In genomic region chr2:158377811-158378210, GRCm38 (mm10) we compare ENCODE assay signal across 17 mouse cellular contexts. TPM values are rescaled to one million over a fixed set of nuclear protein-coding genes. Genes with fewer than 3 reads are reported as not detected.
DNase-seq lines count a peak whose midpoint lies in the region; ATAC-seq and TF ChIP-seq lines count a peak whose summit lies in the region.
"Had no signal": no experiment of that assay in that cellular context is flagged by ENCODE, and none has a peak within 500 bp of the region (broad histone marks: within the 10 kb centered on the region; RNA-seq: fewer than 3 reads in every experiment).

No protein-coding gene starts in this region.

- 74% methylated on average over 1 of the region's 1 CpGs for WGBS in cerebellum, adult 2 months
- WGBS in midbrain, postnatal 0 days: 88% methylated on average over 1 of the region's 1 CpGs

- H3K4me2 ChIP-seq in midbrain, postnatal 0 days (ENCODE audit: low read depth, low read length, poor library complexity, severe bottlenecking): peak overlapping the region; percentile 59
- H3K4me2 ChIP-seq: forebrain, embryonic 13.5 days had no signal

- H3K4me3 ChIP-seq in cerebellum, adult 2 months (replicated peaks; ENCODE audit: insufficient read depth, low read depth, low read length): peak overlapping the region; percentile 17
- H3K4me3 ChIP-seq in layer of hippocampus, adult 2 months: peak overlapping the region; percentile 75
- peak overlapping the region; percentile 66 for H3K4me3 ChIP-seq in midbrain, postnatal 0 days (ENCODE audit: low read depth, low read length)
- H3K4me3 ChIP-seq: forebrain, embryonic 13.5 days; heart, embryonic 10.5 days had no signal

- no peaks in the 10 kb centered on the region for H3K27me3 ChIP-seq in cerebellum, adult 2 months (ENCODE audit: control insufficient read depth, insufficient read depth, low read length)
- H3K27me3 ChIP-seq in midbrain, postnatal 0 days (ENCODE audit: insufficient read depth, low read length): no peaks in the 10 kb centered on the region

- no peak overlapping the region for H3K27ac ChIP-seq in cerebellum, adult 2 months (ENCODE audit: insufficient read depth, low read length)
- peak overlapping the region; percentile 91 for H3K27ac ChIP-seq in layer of hippocampus, adult 2 months
- no peak overlapping the region for H3K27ac ChIP-seq in midbrain, postnatal 0 days (ENCODE audit: low read depth, low read length)
- H3K27ac ChIP-seq: forebrain, embryonic 13.5 days; heart, embryonic 10.5 days; macrophage; stomach, postnatal 0 days had no signal

- no peak for TF ChIP-seq CTCF in cerebellum, adult 2 months (IDR thresholded peaks at IDR 0.05; ENCODE audit: borderline replicate concordance, insufficient read depth, low read depth, low read length)
- no peak for TF ChIP-seq CTCF in layer of hippocampus, adult 2 months (conservative IDR thresholded peaks at IDR 0.05)
- no peak for TF ChIP-seq CTCF in midbrain, postnatal 0 days (IDR thresholded peaks at IDR 0.05)

- H3K36me3 ChIP-seq in midbrain, postnatal 0 days (ENCODE audit: insufficient read depth, low read length): peaks cover 6% of the 10 kb centered on the region; the same call in 1 of the 2 replicates
- H3K36me3 ChIP-seq: heart, embryonic 10.5 days had no signal

- TF ChIP-seq POLR2A in cerebellum, adult 2 months (IDR thresholded peaks at IDR 0.05; ENCODE audit: borderline replicate concordance, insufficient read depth, low read length): no peak

- DNase-seq in cerebellum, adult 2 months: peak in 1 of 2 experiments; percentile 35
- peak in 1 of 2 experiments; percentile 32 for DNase-seq in layer of hippocampus, adult 2 months (ENCODE audit: low spot score in 2 of 2)
- DNase-seq in layer of hippocampus, postnatal 14 days (ENCODE audit: low spot score in 2 of 2): no peak
- peak; percentile 32 for DNase-seq in NIH3T3 (ENCODE audit: low read depth)
- DNase-seq in midbrain, postnatal 0 days (ENCODE audit: low spot score): no peak
- no peak for DNase-seq in lung, postnatal 25 days (ENCODE audit: low spot score)
- DNase-seq in T-cell, adult 2 months (ENCODE audit: low spot score): no peak
- DNase-seq: adrenal gland, postnatal 25 days; kidney, postnatal 10 days; liver, postnatal 0 days; thymus, postnatal 36 days had no signal

- ATAC-seq in cerebellum, adult (ENCODE audit: insufficient number of reproducible peaks, low FRiP score, low TSS enrichment): no peak
- no peak for ATAC-seq in midbrain, postnatal 0 days (ENCODE audit: low FRiP score)
- ATAC-seq: forebrain, embryonic 13.5 days; intestine, postnatal 0 days; liver, postnatal 0 days had no signal

- 0 out of 2 replicates have a peak overlapping the region, but pooled peaks have one; percentile 13 for H3K9ac ChIP-seq in midbrain, postnatal 0 days (replicated peaks; ENCODE audit: low read length, poor library complexity, severe bottlenecking)
- H3K9ac ChIP-seq: forebrain, embryonic 13.5 days; liver, postnatal 0 days had no signal

- no peaks in the 10 kb centered on the region for H3K4me1 ChIP-seq in cerebellum, adult 2 months (ENCODE audit: control insufficient read depth, insufficient read depth, low read length)
- peaks cover 5% of the 10 kb centered on the region; the same call in 1 of the 2 replicates for H3K4me1 ChIP-seq in midbrain, postnatal 0 days (ENCODE audit: insufficient read depth, low read length)

- H3K9me3 ChIP-seq in midbrain, postnatal 0 days (ENCODE audit: low read length): no peaks in the 10 kb centered on the region
- H3K9me3 ChIP-seq: forebrain, embryonic 13.5 days; heart, embryonic 10.5 days had no signal

RNA-seq across cellular contexts. Expression of gene Snhg11, which starts 2.4 kb away (rescaled TPM):
- polyA plus RNA-seq in cerebellum, adult 2 months (2012; rRNA removed): 1,048 and 1,100 TPM in 2 replicates
- 100 to 1,000 TPM; 566 to 626 TPM for total RNA-seq in layer of hippocampus, adult 2 months (2021)
- 100 to 1,000 TPM; 427 to 584 TPM for total RNA-seq in layer of hippocampus, postnatal 14 days (2021)
- 169 and 264 TPM in 2 replicates for total RNA-seq in midbrain, postnatal 0 days (2014; rRNA removed)
- polyA plus RNA-seq in midbrain, postnatal 0 days (2015; fragmentation: Nextera tagmentation; extraction: Ambion mirVana): 514 and 635 TPM in 2 replicates

RNA-seq across cellular contexts. Expression of gene Ralgapb, which starts 31.8 kb away (rescaled TPM):
- polyA plus RNA-seq in cerebellum, adult 2 months (2012; rRNA removed): 53.3 and 54.4 TPM in 2 replicates
- total RNA-seq in layer of hippocampus, adult 2 months (2021): 10 to 100 TPM; 95.2 to 95.8 TPM
- total RNA-seq in layer of hippocampus, postnatal 14 days (2021): 10 to 100 TPM; 78.6 to 80.4 TPM
- 59.0 and 71.7 TPM in 2 replicates for total RNA-seq in midbrain, postnatal 0 days (2014; rRNA removed)
- 16.0 and 17.7 TPM in 2 replicates for polyA plus RNA-seq in midbrain, postnatal 0 days (2015; fragmentation: Nextera tagmentation; extraction: Ambion mirVana)

Comparison
In these comparisons a context has a peak if more than half of its experiments do, and no peak if none do; other contexts are left out.
1. H3K4me3 ChIP-seq: peak in every context shown above with its lines; median percentile 75 in layer of hippocampus, adult 2 months; 66 in midbrain, postnatal 0 days; 17 in cerebellum, adult 2 months.